Mouse (Mus musculus) small intestine, adult 2 months (tissue): ENCODE results near the gene Lrrc17. TPM values are rescaled to one million over a fixed set of nuclear protein-coding genes. Genes with fewer than 3 reads are reported as not detected.
A peak's percentile ranks its signal among the peaks of the same experiment; 100 is the strongest.

Experiments
- H3K27ac ChIP-seq: fragments of 200-500 bp; 2 replicates; pipeline ENCODE4 v1.5.1; 2012; ENCODE audit warnings: low read depth, low read length, control low read depth, inconsistent platforms; ENCODE audit not compliant: insufficient read depth
- H3K27me3 ChIP-seq: fragments of 200-500 bp; 2 replicates; pipeline ENCODE4 v1.6.1; 2012; ENCODE audit warnings: mild to moderate bottlenecking, moderate library complexity, low read length, inconsistent platforms; ENCODE audit not compliant: control insufficient read depth, insufficient read depth
- H3K36me3 ChIP-seq: fragments of 200-500 bp; 2 replicates; pipeline ENCODE4 v1.6.1; 2012; ENCODE audit warnings: mild to moderate bottlenecking, low read length, control low read depth, inconsistent platforms; ENCODE audit not compliant: control insufficient read depth, insufficient read depth
- H3K4me1 ChIP-seq: fragments of 200-500 bp; 2 replicates; pipeline ENCODE4 v1.6.1; 2012; ENCODE audit warnings: low read length, inconsistent platforms, mixed read lengths; ENCODE audit not compliant: control insufficient read depth, insufficient read depth, insufficient read length
- H3K4me3 ChIP-seq: fragments of 200-500 bp; 2 replicates; pipeline ENCODE4 v1.5.1; 2012; ENCODE audit warnings: low read depth, mild to moderate bottlenecking, control low read depth, inconsistent platforms, low read length, moderate library complexity
- CTCF ChIP-seq: fragments of 200-500 bp; IDR thresholded peaks from 2 replicates; pipeline ENCODE4 v1.5.1; 2012; ENCODE audit warnings: low read depth, mild to moderate bottlenecking, control low read depth, inconsistent platforms, low read length, moderate library complexity, mixed read lengths; ENCODE audit not compliant: insufficient replicate concordance, insufficient read length; ENCODE audit errors: extremely low read depth
- POLR2A ChIP-seq: fragments of 200-500 bp; IDR thresholded peaks from 2 replicates; pipeline ENCODE4 v1.6.1; 2012; ENCODE audit warnings: low read depth, mild to moderate bottlenecking, control low read depth, inconsistent platforms, low read length, moderate library complexity
- WGBS: fragments of 180-500 bp; shearing (Covaris S2); methylation state at CpG from one replicate; pipeline ENCODE4 v1.1.7; 2018; 5-methylcytosine and 5-hydroxymethylcytosine counted together
- polyA plus RNA-seq: library from polyadenylated mRNA; depleted of rRNA; stranded (reverse); fragments of >200 nt; gene quantifications from 2 replicates; pipeline ENCODE4 v1.2.3, GENCODE M21; 2012; rRNA removed

The Lrrc17 gene
- 0.37 and 0.56 TPM in 2 replicates for polyA plus RNA-seq

DNA sequence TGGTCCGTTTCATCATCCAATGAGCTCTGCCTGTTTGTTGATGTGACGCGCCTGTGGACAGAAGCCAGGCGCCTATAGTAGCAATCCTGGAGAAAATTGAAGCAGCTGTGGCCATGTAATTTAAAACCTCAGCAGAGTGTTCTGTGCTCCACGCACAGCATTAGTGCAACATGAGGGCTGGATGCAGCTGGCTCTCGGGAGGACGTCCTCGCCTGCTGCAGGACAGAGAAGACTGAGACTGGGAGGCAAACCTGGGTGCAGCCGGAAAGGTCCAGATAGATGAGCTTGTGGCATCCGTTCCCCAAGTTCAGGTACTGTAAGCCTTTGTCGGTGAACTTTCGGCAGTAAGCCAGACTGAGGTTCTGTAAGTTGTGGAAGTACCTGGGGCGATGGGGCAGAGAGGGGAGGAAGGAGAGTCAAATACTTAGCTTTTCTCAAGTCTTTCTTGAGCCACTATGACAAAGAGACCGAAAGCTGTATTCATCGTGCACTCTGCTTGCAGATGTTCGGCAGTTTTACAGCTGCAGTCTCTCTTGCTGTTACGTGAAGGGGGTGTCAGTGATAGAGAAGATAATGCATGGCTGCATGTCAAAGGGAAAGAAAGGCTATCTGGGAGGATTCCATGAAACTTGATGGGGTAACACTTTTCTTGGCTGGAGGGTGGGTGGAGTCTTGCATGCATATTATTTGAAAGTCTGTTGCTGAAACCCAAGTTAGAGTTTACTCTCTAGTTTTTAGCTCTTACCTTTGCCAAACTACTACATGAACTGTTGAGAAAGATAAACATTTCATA, at the start of gene Lrrc17:
Gene Lrrc17, plus strand, starts transcription at position 151 of the 793 bp plus-strand sequence.
- WGBS, result 49% methylated on average over 17 of the region's 17 CpGs
- no peaks in the 10 kb centered on the region for H3K27me3 ChIP-seq
- TF ChIP-seq CTCF (no peak), POLR2A (no peak)
- peak within 1 kb of the TSS; percentile 51 for H3K4me3 ChIP-seq
- peaks cover 9% of the 10 kb centered on the region for H3K4me1 ChIP-seq
- peak within 1 kb of the TSS; percentile 77 for H3K27ac ChIP-seq
- H3K36me3 ChIP-seq, result no peaks in the 10 kb centered on the region

DNA sequence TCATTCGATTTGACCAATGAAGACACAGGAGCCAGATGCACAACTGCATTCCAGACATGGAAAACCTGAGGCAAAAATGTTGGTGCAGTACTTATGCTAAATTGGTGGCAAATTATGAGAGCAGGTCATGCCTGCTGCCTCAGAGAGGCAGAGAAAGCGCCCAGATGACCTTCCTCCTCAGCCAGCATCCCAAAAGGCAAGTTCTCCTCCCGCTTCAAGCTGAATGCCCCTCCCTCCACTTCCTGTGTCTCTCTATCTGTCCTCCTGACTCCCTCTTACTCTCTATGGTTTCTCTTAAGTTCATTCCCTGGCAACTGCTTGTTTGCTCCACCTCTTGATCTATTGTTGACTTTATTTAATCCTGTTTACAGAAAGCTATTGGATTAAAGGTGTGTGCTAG, 48.6 kb upstream of the Lrrc17 start:
- Histone ChIP-seq H3K4me1 (no peaks in the 10 kb centered on the region), H3K27me3 (no peaks in the 10 kb centered on the region), H3K4me3 (no peak overlapping the region), H3K36me3 (no peaks in the 10 kb centered on the region), H3K27ac (no peak overlapping the region)
- no peak for TF ChIP-seq CTCF
- no peak for TF ChIP-seq POLR2A
- WGBS, result 53% methylated on average over 3 of the region's 3 CpGs

DNA sequence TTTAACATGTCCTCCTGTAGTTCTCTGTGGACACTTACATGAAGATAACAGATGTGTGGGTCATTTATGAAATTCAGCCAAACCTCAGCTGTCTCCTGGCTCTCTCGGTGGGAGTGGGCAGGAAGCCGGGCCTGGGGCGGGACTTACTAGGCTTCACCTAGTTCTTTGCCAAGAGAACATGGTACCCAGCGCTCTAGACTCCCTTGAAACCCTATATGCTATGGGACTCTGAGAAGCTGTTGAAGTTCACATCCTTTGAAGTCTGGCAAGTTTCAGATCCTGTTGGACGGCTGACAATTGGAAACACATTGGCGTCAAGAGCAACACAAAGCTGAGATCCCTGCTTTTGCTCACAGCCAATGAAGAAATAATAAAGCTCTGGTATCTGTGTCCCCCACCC, 47.0 kb upstream of the Lrrc17 start:
- no peaks in the 10 kb centered on the region for H3K36me3 ChIP-seq
- no peak overlapping the region for H3K27ac ChIP-seq
- WGBS, result 73% methylated on average over 6 of the region's 6 CpGs
- H3K4me3 ChIP-seq, result no peak overlapping the region
- no peak for TF ChIP-seq CTCF
- TF ChIP-seq POLR2A, result no peak
- no peaks in the 10 kb centered on the region; the same call in 1 of the 2 replicates for H3K4me1 ChIP-seq
- H3K27me3 ChIP-seq, result no peaks in the 10 kb centered on the region

DNA sequence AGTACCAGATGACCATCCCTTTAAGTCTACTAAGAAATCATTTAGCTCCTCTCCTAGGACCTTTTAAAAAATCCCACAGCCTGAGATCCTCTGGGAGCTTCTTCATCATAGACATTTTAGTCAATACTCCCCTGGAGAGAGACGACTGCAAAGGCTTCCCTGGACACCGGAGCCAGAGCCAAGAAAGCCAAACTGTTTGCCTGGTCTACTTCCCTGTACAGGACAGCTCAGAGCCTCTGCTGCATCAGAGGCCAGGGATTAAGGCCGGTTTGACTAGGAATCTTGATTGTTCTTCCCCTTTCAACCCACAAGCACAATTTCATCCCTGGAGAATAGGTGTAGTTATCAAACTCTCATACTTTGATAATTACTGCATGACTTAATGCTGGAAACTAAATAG, 46.5 kb upstream of the Lrrc17 start:
- H3K36me3 ChIP-seq, result no peaks in the 10 kb centered on the region
- WGBS, result 55% methylated on average over 3 of the region's 3 CpGs
- TF ChIP-seq POLR2A (no peak), CTCF (no peak)
- H3K4me1 ChIP-seq, result no peaks in the 10 kb centered on the region; the same call in 1 of the 2 replicates
- no peak overlapping the region for H3K27ac ChIP-seq
- no peak overlapping the region for H3K4me3 ChIP-seq
- no peaks in the 10 kb centered on the region for H3K27me3 ChIP-seq

DNA sequence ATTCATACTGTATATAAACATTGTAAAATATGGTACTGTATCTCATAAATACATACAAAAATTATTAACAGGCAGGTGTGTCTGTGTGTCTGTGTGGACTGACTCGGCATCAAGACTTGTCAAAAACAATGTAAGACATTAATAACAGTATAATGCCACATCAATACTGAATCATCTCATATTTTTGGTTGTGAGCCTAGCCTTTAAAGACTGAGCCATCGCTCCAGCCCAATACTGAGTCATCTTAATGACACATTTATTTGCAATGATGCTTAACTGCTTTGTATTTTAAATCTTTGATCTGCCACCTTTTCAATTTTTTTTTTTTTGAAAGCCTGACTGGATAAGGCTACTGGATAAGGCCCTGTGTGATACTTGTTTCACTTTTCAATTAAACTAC, 44.9 kb upstream of the Lrrc17 start:
- WGBS, result 83% methylated on average over 2 of the region's 2 CpGs
- H3K27ac ChIP-seq, result no peak overlapping the region
- H3K4me3 ChIP-seq, result no peak overlapping the region
- H3K27me3 ChIP-seq, result no peaks in the 10 kb centered on the region
- H3K4me1 ChIP-seq, result no peaks in the 10 kb centered on the region; the same call in 1 of the 2 replicates
- TF ChIP-seq CTCF, result no peak
- TF ChIP-seq POLR2A, result no peak
- no peaks in the 10 kb centered on the region for H3K36me3 ChIP-seq

DNA sequence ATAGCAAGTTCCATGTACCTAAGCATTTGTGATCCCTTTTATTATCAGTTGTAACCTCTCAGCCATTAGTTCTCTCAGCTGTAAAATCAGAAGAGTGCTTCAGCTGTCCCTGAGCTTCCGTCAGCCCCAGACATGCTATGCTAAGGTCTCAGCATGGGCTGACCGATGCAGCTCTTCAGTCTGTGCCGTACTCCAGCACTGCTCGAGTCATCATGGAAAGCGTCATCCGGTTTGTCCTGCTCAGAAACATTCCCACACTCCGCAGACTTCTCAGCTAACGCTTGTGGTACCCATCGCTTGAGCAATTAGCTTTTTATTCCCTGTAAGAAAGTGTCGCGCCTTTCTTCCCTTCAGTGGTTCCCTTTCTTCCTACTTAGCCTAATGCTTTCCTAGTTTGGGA, 44.4 kb upstream of the Lrrc17 start:
- WGBS, result 90% methylated on average over 11 of the region's 11 CpGs
- Histone ChIP-seq H3K4me3 (no peak overlapping the region), H3K27me3 (no peaks in the 10 kb centered on the region), H3K4me1 (no peaks in the 10 kb centered on the region; the same call in 1 of the 2 replicates), H3K36me3 (no peaks in the 10 kb centered on the region), H3K27ac (no peak overlapping the region)
- TF ChIP-seq CTCF (no peak), POLR2A (no peak)

DNA sequence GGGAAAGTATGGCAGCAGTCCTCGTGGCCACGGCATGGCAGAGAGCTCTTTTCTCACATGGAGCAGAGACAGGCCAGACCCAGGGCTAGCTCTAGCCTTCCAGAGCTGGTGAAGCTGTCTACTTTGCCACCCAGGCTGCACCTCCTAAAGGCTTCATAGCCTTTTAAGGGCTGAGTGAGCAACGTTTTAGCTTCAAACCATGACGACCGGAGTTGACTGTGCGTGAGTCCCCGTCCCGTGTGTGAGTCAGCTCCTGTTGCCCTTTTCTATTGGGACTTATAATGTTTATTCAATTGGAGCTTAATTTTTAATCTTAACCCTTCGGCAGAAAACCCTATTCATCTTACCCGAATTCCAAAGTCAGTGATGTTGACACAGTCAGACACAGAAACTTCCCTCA, 43.2 kb upstream of the Lrrc17 start:
- WGBS, result 57% methylated on average over 10 of the region's 10 CpGs
- Histone ChIP-seq H3K4me3 (no peak overlapping the region), H3K27me3 (no peaks in the 10 kb centered on the region), H3K36me3 (no peaks in the 10 kb centered on the region), H3K4me1 (no peaks in the 10 kb centered on the region; the same call in 1 of the 2 replicates), H3K27ac (no peak overlapping the region)
- TF ChIP-seq CTCF, result no peak
- TF ChIP-seq POLR2A, result no peak
